Mouse (Mus musculus) C2C12 (cell line): ENCODE measurements around the gene Thrap3. TPM values are rescaled to one million over a fixed set of nuclear protein-coding genes. Genes with fewer than 3 reads are reported as not detected.
A peak's percentile ranks its signal among the peaks of the same experiment; 100 is the strongest.

ENCODE experiments used
- H3K27me3 ChIP-seq: one replicate; pipeline ENCODE4 v1.6.1; 2011; ENCODE audit not compliant: control insufficient read depth, insufficient read depth, insufficient read length
- H3K36me3 ChIP-seq: one replicate; pipeline ENCODE4 v1.6.1; 2011; ENCODE audit not compliant: control insufficient read depth, insufficient read depth
- H3K4me3 ChIP-seq: one replicate; pipeline ENCODE4 v1.5.1; 2011; ENCODE audit warnings: mild to moderate bottlenecking, control low read depth; ENCODE audit not compliant: poor library complexity, insufficient read depth, severe bottlenecking
- H3K79me2 ChIP-seq: one replicate; pipeline ENCODE4 v1.6.1; 2011; ENCODE audit not compliant: control insufficient read depth, insufficient read depth
- H3K79me3 ChIP-seq: one replicate; pipeline ENCODE4 v1.6.1; 2011; ENCODE audit warnings: low read depth, control low read depth
- H3ac ChIP-seq: one replicate; pipeline ENCODE3; 2011; ENCODE audit warnings: low read depth; ENCODE audit not compliant: control insufficient read depth, insufficient read length
- CEBPB ChIP-seq: IDR thresholded peaks from one replicate; pipeline ENCODE4 v1.6.1; 2011; ENCODE audit warnings: low read depth, mild to moderate bottlenecking, control low read depth, moderate library complexity
- CTCF ChIP-seq: IDR thresholded peaks from one replicate; pipeline ENCODE4 v1.5.1; 2011; ENCODE audit not compliant: control insufficient read depth, insufficient read depth, insufficient read length
- FOSL1 ChIP-seq: IDR thresholded peaks from one replicate; pipeline ENCODE4 v1.8.0; 2011; ENCODE audit warnings: mild to moderate bottlenecking, low read length; ENCODE audit not compliant: poor library complexity, insufficient read depth, severe bottlenecking
- MAX ChIP-seq: IDR thresholded peaks from one replicate; pipeline ENCODE4 v1.6.1; 2011; ENCODE audit warnings: mild to moderate bottlenecking, control low read depth
- MYOD1 ChIP-seq: IDR thresholded peaks from one replicate; pipeline ENCODE4 v1.6.1; 2011; ENCODE audit warnings: low read depth; ENCODE audit not compliant: control insufficient read depth, insufficient read length
- MYOG ChIP-seq: IDR thresholded peaks from one replicate; pipeline ENCODE4 v1.6.1; 2011; ENCODE audit not compliant: control insufficient read depth, insufficient read length; ENCODE audit errors: extremely low read depth
- USF1 ChIP-seq: IDR thresholded peaks from one replicate; pipeline ENCODE4 v1.6.1; 2011; ENCODE audit warnings: low read depth, mild to moderate bottlenecking, control low read depth, moderate library complexity
- polyA plus RNA-seq: library from polyadenylated mRNA; unstranded; fragments of >200 nt; fragmentation: generic; extraction: Trizol; gene quantifications from one replicate; pipeline ENCODE4 v1.2.1, GENCODE M21; 2012; ENCODE audit warnings: missing spikeins

The Thrap3 gene
- polyA plus RNA-seq, 1 experiment, result 85.7 TPM

DNA sequence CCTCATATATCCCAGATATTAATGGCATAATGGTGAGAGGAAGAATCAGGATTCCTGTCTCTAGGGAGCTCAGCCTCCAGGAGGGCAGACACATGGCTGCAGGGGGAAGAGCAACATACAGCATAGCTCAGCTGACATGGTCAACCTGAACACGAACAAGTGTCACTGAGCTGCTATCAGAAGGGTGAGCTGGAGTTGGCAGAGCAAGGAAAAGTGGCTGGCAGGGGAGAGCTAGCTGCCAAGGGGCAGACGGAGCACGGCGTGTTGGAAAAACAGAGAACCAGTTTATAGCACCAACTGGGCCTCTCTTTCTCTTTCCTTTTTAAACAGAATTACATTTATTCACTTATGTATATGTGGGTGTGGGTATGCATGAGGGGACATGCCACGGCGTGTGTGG is 40.0 kb upstream of the Thrap3 start:
- H3K79me2 ChIP-seq, result peaks cover 94% of the 10 kb centered on the region
- H3K79me3 ChIP-seq, result peaks cover 61% of the 10 kb centered on the region
- no peak overlapping the region for H3ac ChIP-seq
- TF ChIP-seq FOSL1 (no peak), MYOG (no peak), CEBPB (no peak), USF1 (no peak), MAX (no peak), CTCF (no peak), MYOD1 (no peak)
- H3K27me3 ChIP-seq, result no peaks in the 10 kb centered on the region
- H3K36me3 ChIP-seq, result peaks cover 57% of the 10 kb centered on the region
- no peak overlapping the region for H3K4me3 ChIP-seq

- H3K4me3 ChIP-seq, result no peak overlapping the region
- TF ChIP-seq USF1 (no peak), CTCF (no peak), CEBPB (no peak), MAX (no peak), MYOD1 (no peak), MYOG (no peak), FOSL1 (no peak)
- H3ac ChIP-seq, result peak overlapping the region; percentile 18
- peaks cover 93% of the 10 kb centered on the region for H3K79me2 ChIP-seq
- H3K79me3 ChIP-seq, result peaks cover 56% of the 10 kb centered on the region
- no peaks in the 10 kb centered on the region for H3K27me3 ChIP-seq
- H3K36me3 ChIP-seq, result peaks cover 60% of the 10 kb centered on the region
These were observed 39.4 kb upstream of the Thrap3 start for GRCm38 (mm10) chr4:126241956-126242355.

- Histone ChIP-seq H3K4me3 (no peak overlapping the region), H3K36me3 (peaks cover 62% of the 10 kb centered on the region), H3K79me2 (peaks cover 73% of the 10 kb centered on the region), H3ac (no peak overlapping the region), H3K27me3 (no peaks in the 10 kb centered on the region), H3K79me3 (peaks cover 40% of the 10 kb centered on the region)
- TF ChIP-seq FOSL1 (no peak), MYOG (no peak), CTCF (no peak), CEBPB (no peak), USF1 (no peak), MYOD1 (no peak), MAX (no peak)
These were observed 37.4 kb upstream of the Thrap3 start for GRCm38 (mm10) chr4:126239862-126240475.

GRCm38 (mm10) chr4:126237721-126238242 is 35.2 kb upstream of the Thrap3 start:
- Histone ChIP-seq H3K27me3 (no peaks in the 10 kb centered on the region), H3K36me3 (peaks cover 84% of the 10 kb centered on the region), H3ac (no peak overlapping the region), H3K79me2 (peaks cover 51% of the 10 kb centered on the region), H3K79me3 (peaks cover 21% of the 10 kb centered on the region), H3K4me3 (no peak overlapping the region)
- TF ChIP-seq MYOG, result no peak
- TF ChIP-seq CEBPB, result no peak
- no peak for TF ChIP-seq FOSL1
- no peak for TF ChIP-seq MAX
- no peak for TF ChIP-seq CTCF
- no peak for TF ChIP-seq USF1
- no peak for TF ChIP-seq MYOD1

DNA sequence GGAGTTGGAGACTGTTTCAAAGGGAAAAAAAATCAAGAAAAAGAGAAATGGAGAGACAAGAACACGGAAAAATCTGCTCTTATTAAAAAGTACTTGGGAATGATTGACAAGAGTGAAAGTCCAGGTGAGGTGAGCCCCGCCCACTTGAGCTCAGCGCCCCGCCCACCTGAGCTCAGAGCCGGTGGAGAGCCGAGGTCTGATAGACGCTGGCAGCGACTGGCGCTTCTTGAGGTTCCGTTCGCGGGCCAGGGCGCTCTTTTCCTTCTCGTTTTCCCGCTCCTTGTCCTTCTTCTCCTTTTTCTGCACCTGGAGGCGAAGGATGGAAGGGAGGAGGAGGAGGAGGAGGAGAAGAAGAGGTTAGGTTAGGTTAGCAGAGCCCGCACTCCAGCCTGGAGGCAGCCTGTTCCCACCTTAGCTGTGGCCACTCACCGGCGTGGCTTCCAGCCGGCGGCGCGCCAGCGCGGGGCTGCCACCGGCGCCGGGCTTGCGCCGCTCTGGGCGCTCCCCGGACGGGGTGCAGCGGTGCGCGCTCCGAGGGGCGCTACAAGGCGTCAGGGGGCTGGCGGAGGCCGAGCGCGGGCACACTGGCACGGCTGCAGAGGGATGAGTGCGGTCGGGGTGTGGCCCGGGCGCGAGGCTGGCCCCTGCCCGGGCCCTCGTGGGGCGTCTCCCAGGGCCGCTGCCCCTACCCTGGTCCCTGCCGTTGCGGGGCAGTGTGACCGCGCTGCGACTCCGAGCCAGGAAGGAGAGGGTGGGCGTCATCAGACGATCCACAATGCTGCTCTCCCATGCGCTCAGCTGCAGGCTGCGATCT is 34.1 kb upstream of the Thrap3 start:
- H3K79me2 ChIP-seq, result peaks cover 40% of the 10 kb centered on the region
- H3ac ChIP-seq, result no peak overlapping the region
- no peaks in the 10 kb centered on the region for H3K27me3 ChIP-seq
- no peak for TF ChIP-seq MYOG
- TF ChIP-seq CEBPB, result no peak
- TF ChIP-seq CTCF, result no peak
- no peak for TF ChIP-seq MYOD1
- TF ChIP-seq MAX, result no peak
- TF ChIP-seq FOSL1, result no peak
- TF ChIP-seq USF1, result no peak
- peaks cover 93% of the 10 kb centered on the region for H3K36me3 ChIP-seq
- H3K4me3 ChIP-seq, result no peak overlapping the region
- peaks cover 17% of the 10 kb centered on the region for H3K79me3 ChIP-seq
